Mouse (Mus musculus) thymus, postnatal 0 days (tissue): Measurements from ENCODE around the gene Acpp. TPM values are rescaled to one million over a fixed set of nuclear protein-coding genes. Genes with fewer than 3 reads are reported as not detected.
"Not testable (repeated sequence)": the region's sequence is repeated elsewhere in the genome, so short reads cannot be mapped to it uniquely, and the experiment has no call there.

Source experiments
- DNase-seq: peaks from one replicate; pipeline ENCODE4 v3.0.0-alpha.2; 2015; ENCODE audit warnings: low spot score
- polyA plus RNA-seq: library from polyadenylated mRNA; unstranded; fragments of >200 nt; fragmentation: Nextera tagmentation; extraction: Ambion mirVana; gene quantifications from 2 replicates; pipeline ENCODE4 v1.2.1, GENCODE M21; 2015

Gene Acpp
- polyA plus RNA-seq, result 5.7 and 6.3 TPM in 2 replicates

DNA sequence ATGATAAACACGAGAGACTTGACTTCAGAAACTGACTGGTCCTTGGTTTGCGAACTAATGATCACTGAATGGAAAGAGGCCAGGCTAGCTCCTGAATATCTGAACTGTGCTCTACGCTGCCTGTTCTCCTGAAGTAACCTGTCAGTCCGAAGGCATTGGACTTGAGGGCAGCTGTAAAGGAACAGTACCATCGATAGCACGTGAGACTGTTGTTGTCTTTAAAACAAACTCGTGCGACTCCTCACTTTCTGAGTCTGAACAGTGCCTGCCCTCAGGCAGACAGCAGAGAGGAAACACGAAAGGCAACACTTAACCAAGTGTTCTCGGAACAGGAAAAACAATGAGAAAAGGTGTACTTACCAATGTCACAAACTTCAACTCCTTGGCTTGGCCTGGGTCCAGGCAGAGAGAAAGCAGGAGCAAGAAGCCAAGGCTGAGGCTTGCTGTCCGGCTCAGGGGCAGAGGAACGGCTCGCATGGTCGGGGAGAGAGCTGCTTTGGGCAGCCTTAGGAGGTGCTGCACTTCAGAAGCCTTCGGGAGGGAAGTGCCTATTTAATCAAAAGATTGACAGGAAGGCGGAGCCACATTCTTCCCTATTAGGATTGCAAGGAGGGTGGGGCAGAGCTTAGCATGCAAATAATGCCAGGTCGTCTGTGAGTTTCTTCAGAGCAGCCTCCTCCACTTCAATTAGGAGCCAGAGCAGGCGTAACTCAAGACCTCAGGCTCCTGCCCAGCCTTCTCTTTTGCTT is at the start of gene Acpp:
Gene Acpp, minus strand, starts transcription at position 566 of the 749 bp plus-strand sequence.
- DNase-seq, result peak; percentile 70

DNA sequence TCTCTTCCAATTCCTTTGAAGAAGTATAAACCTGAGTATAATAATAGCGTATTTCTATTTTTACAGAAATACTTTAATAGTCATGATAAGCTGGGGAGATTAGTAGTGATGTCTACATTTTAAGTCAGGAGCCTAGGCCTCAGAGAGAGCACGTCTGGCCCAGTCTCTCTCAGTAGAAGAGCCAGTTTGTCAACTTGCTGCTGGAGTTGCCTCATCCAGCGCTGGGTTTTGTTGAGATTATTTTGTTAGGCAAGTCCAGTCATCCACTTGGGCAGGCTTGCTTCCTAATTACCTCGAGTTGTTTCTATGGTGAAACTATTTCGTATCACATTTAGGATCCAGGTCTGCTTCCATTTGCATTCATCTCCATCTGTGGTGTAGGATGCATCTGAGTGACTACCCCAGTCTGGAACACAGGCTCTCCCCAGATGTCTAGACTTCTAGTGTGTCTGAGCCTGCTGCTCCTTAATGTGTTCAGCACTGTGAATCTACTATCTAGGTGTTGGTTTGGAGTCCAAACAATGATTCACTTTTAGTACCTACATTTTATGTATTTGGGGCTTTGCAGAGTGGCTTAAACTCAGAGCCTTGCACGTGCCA is 45.1 kb upstream of the Acpp start:
- DNase-seq, result no peak

DNA sequence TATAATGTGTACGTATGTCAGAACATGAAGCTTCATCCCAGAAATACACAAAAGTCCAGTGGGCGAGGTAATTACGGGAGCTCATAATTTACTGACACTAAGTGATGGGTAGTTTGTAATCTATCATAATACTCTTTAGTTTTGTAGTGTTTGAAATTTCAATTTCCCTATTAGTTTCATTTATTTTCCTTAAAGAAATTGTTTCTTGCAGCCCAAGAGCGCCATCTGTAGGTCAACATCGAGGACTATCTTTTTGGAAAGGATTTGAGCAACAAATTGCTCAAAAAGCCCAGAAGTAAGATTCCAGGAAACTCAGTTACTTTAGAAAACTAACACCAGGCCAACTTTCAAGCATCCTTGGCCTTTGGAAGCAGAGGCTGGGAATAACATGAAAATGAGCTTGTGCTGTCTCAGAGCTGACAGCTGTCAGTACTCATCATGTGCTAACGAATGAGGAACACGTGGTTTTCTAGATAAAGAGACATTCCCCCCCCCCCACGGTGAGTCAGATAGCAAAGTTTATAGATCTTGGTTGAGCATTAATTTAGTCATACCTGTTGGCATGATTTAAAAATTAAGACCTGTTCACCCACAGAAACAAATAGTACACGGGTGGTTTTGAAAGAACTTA is 42.1 kb upstream of the Acpp start:
- peak; percentile 44 for DNase-seq

DNA sequence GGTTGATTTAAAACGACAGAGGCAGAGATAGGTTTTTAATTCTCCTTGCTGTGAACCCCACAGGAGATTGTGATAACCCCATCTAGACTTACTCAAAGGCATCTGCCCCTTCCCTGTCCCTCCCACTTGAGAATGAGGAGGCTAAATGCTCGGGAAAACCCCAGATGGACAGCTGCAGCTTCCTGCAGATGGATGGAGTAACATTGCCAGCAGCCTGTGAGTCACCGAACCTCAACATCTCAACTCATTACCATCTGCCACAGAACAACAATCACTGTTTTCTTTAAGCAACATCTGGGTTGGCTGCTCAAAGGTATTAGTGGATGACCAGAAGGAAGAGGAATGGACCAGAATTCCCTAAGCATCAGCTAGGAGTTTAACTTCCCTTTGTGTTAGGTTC is 38.0 kb upstream of the Acpp start:
- no peak for DNase-seq

DNA sequence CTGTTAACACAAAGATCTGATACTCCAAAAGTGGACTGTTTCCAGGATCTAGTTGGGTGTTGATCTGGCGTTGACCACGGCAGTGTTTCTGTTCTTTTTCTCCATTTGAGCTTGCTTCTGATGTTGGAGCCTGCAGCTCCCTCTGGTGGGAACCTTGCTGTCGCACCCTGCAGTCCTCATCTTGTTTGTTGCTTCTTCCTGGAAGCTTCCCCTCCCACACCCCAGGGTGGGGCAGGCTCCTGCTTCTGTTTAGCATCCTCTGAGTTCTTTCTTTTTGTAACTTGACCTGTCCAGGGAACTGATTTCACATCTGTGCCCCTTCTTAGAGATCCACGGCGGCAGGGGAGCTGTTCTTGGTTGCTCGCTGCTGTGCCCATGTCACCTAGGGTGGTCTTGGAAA is 35.7 kb upstream of the Acpp start:
- peak; percentile 58 for DNase-seq

DNA sequence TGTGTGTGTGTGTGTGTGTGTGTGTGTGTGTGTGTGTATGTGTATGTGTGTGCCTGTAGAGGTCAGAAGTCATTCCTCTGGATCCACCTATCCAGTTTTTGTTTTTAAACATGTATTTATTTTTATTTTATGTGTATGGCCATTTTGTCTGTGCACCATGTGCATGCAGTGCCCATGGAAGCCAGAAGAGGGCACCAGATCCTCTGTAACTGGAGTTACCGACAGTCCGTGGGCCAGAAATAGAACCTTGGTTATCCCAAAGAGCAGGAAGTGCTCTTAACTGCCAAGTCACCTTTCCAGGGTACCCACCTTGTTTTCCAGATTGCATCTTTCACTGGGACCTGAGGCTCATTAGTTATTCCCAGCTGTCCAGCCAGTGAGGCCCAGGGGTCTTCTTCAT is 29.4 kb upstream of the Acpp start:
- no peak for DNase-seq

DNA sequence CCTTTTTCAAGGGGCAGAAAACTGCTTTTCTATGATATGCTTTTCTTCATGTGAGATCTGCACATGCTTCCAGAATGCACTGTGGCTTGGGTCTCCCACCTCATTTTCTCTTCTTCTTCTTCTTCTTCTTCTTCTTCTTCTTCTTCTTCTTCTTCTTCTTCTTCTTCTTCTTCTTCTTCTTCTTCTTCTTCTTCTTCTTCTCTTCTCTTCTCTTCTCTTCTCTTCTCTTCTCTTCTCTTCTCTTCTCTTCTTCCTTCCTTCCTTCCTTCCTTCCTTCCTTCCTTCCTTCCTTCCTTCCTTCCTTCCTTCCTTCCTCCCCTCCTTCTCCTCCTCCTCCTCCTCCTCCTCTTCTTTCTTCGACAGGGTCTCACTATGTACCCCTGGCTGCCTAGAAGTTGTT is 24.4 kb upstream of the Acpp start:
- DNase-seq, result not testable (repeated sequence)

DNA sequence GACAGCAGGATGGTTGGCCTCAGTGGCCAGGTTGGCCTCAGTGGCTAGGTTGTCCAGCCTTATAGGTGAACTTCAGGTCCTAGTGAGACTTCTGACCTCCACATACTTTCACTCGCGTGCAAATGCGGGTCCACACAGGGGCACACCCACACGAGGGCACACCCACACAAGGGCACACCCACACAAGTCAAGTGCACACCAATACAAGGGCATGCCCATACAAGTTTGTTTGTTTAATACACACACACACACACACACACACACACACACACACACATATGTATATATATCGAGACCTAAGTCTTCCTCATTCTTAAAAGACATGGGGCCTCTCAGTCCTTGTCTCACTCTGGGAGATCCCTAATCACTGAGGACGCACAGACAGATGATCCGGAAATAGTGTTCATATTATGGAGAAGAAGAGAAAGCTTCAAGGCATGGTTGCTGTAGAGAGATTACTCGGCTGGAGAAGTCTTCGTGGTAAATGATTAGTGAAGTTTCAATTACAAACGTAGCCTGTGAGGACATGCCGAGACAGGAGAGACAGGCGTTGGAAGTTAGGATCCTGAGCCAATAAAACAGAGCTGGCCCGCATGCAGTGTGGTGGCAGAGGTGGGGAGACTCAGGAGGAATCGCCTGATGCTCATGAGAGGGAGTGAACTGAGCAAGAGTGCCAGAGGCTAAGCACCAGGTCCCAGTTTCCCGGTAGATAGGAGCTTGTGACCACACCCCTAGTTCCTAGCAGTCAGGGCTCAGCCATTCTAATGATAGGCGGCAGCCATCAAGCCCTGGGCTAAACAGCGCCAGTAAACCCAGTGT is 23.7 kb upstream of the Acpp start:
- DNase-seq, result no peak

DNA sequence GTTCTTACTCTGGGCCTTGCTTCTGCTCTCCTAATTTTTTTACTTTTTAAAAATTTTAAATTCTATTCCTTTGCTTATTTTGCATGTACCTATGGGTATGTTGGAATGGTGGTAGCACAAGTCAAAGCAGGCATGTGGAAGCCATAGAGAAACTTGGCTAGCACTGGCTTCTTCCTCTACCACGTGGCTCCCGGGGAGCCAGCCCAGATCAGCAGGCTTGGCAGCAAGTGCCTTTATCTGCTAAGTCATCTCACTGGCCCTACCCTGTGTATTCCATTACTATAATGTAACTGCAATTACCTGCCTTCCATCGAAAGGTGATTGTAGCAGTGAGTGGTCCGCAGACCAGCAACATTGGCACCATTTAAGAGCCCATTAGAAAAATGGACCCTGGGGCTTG is 22.8 kb upstream of the Acpp start:
- DNase-seq, result no peak

DNA sequence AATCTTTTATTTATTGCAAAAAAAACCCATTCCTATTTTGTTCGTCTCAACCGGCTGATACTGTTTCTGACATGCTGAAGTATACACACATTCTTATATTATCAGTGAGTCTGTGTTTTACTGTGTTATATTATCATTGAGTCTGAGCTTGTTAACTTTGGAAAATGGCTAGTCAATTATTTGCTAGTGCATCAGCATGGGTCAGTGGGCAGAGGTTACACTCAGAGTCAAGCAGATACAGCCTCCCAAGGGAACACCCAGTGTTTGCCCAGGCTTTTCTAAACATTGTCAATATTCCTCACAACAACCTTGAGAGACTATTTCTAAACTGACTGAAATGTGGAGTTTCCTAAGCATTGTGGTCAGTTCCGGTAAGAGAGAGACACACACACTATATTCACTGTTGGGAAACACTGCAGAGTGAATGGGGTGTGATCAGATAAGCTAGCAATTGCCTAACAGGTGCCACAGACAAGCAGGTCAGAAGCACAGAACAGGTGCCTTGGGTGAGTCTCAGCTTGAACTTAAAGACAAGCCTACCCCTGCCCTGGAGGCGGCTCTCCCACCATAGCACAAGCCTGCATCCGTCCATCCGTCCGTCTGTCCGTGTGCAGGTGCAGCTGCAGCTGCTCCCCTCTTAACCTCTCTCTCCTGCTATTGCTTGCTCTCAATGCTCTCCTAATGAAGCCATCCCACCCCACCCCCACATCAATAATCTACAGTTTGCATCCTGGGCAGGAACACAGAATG is 18.1 kb upstream of the Acpp start:
- no peak for DNase-seq

DNA sequence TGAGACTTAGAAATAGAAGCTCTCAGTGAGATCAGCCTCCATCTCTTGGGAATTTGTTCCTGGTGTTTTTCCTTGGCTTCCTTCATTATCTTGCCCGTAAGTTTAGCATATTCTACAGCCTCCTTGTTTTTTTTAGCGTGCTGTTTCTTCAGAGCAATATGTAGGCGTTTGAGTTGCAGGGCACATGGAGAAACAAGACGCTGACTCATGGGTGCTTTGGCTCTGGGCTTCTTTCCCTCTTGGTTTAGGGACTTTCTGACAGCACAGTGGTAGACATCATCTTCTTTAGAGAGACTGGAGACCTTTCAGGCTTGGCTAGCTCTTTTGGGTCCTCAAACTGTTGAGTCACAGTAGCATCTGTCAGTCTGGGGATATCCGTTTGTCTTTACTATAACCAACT is 6.6 kb upstream of the Acpp start:
- DNase-seq, result no peak

DNA sequence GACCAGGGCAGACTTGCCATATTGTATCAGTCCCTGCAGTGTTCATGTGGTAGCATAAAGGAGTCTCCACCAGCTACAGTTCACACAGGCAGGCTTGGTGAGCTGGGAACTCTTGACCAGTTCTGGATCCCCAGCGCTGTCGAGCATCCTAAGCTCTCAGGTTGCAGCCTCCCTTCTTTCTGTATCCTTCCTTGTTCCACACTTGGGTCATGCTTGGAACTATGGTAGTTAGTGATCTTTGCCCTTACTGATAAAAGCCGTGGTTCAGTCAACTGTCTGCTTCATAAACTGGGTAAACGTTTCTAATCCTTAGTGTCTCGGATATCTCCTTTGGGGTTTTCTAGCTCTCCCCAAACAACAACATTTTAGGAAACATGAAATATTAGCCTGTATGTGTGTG is 1.9 kb upstream of the Acpp start:
- DNase-seq, result no peak

DNA sequence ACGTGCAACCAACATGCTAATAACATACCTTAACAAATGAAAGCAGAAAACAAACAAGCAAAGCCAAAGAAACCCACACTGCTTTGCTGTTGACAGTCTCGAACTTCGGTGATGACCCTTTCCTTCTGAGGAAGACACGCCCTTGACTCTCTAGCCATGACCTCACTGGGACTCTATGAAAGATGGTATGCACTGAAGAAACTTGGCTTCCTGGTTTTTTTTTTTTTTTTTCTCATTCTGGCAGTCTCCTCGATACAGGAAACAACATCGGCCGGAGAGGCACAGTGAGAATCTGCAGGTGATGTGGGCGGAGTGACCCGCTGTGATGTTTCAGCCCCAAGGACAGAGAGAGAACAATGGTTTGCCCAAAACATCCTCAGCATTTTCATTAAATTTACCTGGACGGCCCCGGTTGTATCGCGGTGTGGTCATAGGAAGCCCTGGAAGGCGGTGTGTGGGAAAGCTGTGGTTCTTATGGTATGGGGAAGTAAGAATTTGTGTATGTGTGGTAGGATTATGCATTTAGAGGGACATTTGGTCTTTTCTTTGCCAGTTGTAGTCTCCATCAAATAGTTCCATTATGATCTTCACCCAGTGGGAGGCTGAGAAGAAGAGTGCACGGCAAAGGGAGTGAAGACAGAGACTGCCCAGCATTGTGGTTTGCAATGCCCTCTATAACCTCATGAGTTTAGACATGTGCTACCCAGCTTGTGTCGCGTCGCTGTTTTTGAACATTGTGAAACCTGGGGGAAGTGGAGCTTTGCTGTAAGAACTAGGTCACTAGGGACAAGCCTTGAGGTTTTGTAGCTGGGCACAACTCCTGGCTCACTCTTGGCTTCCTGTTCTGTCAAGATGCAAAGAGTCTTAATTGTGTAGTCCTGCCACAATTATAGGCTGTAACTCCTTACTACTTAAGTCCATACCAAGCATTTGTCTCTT is 1.2 kb upstream of the Acpp start:
- peak; percentile 45 for DNase-seq

DNA sequence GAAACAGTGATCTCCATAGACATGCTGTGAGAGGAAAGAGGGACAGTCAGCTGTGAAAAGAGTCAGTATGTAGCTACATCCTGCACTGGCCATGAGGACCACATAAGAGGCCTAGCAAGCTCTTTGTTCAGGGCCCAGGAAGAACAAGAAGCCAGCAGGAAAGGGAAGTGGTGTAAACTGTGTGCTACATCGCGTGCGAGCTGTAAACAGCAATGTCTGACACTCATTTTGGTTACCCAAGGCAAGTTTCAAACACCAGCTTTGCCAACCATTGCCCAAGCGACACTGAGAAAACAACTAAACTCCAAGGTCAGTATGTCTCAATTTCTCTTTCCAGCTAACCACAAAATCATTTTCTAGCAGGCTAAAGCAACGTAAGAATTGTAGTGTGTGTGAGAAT is 6.2 kb downstream of the Acpp start:
- DNase-seq, result peak; percentile 63

DNA sequence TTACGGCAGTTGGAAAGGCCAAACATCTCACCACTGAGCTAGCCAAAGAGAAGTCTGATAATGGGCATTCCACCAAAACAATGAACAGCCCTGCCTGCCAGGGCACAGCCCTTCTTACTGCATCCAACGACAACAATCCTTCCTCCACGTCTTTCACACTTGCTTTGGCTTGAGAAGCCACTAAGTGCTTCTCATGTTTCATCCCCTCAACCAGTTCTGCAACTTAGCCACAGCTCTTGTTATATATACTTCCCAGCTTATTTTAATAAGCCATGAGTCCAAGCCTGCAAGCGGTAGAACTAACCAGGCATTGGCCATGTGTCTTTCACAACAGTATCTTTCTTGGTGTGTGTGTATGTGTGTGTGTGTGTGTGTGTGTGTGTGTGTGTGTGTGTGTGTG is 8.9 kb downstream of the Acpp start:
- no peak for DNase-seq

DNA sequence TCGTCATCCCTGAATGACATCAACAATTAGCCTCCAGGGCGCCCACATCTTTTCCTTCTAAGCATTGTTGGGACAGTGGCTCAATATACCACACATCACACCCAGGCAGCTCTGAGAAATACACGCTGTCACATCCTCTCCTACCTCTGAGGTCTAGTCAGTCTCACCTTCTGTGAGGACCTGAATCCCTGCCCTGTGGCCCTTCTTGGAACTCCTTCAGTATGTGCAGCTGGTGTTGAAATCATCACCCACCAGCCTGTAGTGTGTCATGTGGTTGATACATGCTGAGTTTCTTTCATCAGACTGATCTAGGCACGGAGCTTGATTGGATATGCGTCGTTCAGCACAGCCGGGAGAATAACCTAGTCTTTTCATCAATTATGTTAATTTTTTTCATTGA is 16.0 kb downstream of the Acpp start:
- no peak for DNase-seq

DNA sequence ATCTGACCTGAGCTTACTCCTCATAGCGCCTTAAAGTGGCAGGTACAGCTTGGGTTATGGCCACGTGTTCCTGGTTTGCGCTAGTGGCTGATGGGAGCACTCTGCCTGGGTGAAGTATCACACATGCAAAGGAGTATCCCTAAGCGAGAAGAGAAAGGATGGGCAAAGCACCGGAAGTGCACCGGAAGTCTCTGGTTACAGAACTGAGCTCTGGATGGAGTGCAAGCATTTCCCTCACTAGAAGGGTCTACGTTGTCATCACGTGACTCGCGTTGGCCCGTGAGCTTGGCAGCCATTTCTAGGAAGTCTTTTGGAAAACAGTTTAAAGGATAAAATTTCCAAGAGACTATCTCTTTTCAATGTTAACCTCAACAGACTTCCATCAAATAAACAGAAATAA is 21.2 kb downstream of the Acpp start:
- no peak for DNase-seq

DNA sequence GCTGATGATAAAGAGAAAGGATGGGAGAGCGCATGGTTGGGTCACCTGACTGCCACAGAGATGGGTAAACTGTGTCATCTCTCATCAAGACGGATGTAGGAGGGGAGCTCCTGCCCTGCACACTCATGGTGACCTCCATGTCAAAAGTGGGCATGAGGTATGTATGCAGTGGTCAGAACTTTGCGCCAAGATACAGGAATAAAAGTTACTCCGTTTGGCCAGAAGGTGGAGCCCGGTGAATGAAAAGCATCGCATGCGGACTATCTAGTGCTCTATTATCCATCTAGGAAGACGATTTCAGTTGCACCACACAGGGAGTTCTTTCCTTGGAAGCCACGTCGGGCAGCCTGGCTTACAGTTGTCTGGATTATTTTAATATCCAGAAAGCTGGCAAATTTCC is 22.0 kb downstream of the Acpp start:
- DNase-seq, result no peak

DNA sequence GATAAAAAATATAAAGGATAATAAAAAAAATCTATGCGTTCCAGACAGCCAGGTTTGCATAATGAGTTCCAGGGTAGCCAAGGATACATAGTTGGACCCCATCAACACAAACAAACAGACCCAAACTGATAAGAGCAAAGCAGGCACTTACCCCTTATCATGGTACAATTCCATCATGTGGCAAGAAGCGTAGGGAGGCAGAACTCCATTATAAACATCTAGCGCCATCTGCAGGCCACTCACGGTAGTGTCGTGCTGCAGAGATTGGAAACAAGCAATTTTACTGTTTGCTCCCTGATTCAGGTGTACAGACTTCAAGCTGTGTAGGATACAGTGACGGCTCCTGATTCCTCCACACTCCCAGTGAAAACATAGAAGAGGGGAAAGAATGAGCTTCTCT is 30.8 kb downstream of the Acpp start:
- DNase-seq, result peak; percentile 78
